Mouse (Mus musculus) adrenal gland, adult (tissue): ENCODE measurements around the gene Tab1.

Source experiments
- DNase-seq, 2 experiments: peaks; one replicate each; pipeline ENCODE4 v3.0.0; 2022 to 2023; ENCODE audit warnings: low spot score in 1 of 2; ENCODE audit not compliant: inconsistent age in 2 of 2

Tab1 gene

DNA sequence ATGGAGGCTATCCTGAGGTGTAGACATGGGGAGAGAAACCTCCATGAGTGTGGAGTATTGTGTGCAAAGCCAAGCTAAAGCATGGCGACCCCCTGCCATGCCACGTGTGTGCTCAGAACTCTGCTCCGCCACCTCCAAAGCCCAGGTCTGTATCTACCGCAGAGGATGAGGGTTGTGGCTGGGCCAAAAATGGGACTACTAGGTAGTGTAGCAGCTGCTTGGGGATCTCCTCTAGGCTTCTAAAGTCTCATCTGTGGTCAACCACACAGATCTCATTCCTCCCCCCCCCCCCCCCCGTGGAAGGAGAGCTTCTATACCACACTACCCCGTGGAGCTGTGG lies 59.3 kb downstream of the Tab1 start:
- no peak for DNase-seq

DNA sequence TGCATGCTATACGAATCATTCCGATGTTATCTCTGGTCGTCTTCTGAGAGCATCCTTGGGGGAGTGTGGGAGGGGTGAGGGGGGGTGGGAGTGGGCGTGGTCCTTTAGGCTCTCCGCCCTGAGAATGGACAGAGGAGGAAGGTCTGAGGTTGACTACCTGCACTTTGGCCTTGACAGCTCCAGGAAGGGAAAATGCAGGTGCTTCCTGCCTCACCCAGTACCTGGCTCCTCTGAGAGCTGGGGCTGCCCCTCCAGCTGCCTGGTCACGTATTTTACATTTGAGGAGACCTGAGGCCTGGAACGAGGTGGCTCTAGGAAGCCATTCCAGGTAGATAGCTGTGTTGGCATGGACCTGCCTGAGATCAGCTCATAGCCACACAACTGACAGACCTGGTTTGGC lies 59.9 kb downstream of the Tab1 start:
- DNase-seq, result no peak

DNA sequence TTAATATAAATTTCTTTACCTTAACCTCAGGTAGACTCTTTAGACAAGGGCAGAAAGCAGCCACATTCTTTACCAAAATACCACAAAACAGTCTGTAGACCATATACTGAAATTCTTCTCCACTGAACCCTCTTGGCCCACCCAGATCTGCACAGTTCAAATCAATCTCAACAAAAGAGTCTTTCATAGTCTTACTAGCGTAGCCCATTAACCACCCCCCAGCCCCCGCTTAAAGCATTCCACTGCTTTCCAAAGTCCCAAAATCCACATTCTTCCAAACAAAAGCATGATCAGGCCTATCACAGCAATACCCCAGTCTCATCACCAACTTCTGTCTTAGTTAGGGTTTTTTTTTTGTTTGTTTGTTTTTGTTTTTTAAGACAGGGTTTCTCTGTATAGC lies 66.6 kb downstream of the Tab1 start:
- no peak for DNase-seq

DNA sequence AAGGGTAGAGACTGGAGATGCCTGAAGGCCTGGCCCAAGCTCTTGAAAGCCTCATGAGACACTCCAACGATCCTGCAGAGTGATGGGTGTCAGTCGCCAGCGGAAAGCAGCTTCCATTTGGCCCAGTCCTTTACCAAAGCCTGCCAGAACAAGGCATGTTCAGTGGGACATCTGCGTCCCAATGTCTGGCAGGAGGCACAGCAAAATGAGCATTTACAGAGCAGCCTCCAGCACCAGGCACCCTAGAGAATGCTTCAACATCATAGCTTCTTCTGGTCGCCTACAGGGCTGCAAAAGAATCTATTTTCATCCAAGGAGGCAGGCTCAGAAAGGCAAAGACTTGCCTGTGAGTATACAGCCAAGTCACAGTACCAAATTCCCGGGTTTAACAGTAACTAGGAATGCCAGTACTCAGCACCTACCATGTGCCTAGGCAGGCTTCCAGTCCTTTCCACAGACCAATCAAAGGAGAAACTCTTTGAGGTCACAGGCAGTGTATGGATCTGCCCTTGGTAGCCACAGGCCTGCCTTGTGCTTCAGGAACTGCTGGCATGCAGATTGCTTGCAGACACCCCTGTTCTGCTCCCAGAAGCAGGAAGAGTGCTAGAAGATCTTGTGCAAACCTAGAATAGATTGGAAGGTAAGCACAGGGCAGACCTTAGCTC lies 69.3 kb downstream of the Tab1 start:
- DNase-seq, result no peak

DNA sequence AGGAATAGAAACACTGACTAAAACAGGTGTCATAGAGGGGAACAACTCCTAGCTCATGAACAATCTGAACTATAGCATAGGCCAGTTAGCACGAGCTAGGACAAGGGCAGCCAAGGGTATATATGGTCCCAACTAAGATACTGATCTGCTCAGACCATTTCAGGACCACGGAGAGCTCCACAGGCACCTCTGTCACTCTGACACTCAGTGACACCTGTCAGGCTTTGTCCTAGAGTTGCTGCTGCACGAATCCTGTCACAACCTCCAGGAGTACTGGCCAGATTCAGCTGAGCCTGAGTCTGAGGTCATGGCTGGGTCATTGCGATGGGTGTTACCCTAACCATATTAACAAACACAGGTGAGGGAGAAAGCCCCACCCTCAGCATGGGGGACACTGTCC lies 70.5 kb downstream of the Tab1 start:
- DNase-seq, result no peak

DNA sequence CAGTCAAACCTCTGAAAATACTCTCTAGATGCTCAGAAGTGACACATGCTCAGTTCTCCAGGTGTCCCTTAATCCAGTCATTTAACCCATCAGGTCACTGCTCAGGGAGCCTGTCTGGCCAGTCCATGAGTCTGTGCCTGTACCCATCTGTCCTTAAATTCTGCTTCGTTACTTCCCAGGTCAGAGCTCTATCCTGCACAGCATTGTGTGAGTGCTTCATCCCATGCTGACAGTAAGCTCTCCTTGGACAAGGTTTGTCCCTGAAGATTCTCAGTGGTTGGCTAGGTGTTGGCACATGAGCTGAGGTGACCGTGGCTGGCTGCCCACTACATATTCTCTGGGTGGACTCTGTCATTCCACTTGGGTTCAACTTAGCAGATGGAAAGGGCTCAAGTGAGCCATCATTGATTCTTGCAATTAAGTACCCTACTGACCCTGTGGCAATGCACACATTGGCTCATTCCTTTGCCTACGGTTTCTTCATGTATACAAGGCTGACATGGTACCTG lies 73.2 kb downstream of the Tab1 start:
- DNase-seq, result no peak

DNA sequence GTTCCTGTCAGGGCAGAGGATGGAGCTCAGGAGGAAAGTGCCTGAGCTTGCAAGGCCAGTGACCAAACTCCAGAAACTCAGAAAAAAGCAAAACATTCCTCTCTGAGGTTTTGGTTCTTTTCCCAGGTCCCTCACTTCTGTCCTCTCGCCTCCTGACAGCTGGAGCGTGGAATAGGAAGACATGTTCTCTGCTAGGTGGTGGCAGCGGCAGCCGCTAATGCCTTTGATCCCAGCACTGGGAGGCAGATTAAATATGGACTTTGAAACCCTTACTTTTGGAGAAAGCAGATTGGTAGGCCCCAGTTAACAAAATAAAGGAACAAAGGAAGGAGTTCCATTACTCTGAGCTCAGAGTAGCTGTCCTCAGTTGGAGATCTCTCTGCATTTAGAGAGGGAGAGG lies 75.5 kb downstream of the Tab1 start:
- no peak for DNase-seq
